Mouse (Mus musculus): ENCODE measurements around the gene Urah. TPM values are rescaled to one million over a fixed set of nuclear protein-coding genes. Genes with fewer than 3 reads are reported as not detected.

Gene Urah
- polyA plus RNA-seq, 1 experiment from 2014 or later: 0.49 TPM

GRCm38 (mm10) chr7:140859997-140860396 is 25.2 kb downstream of the Urah start:
- peaks cover 63% of the 10 kb centered on the region for H3K36me3 ChIP-seq (ENCODE audit: insufficient read depth, low read length)
- no peak overlapping the region for H3K9ac ChIP-seq (replicated peaks; ENCODE audit: low read length)
- H3K9me3 ChIP-seq (ENCODE audit: low read length): no peaks in the 10 kb centered on the region
- ATAC-seq (ENCODE audit: low FRiP score, low TSS enrichment): no peak
- no peak overlapping the region for H3K4me2 ChIP-seq (replicated peaks; ENCODE audit: low read depth, low read length)
- H3K27ac ChIP-seq (ENCODE audit: low read length): no peak overlapping the region
- no peak overlapping the region for H3K4me3 ChIP-seq (ENCODE audit: low read length)
- peaks cover 18% of the 10 kb centered on the region for H3K4me1 ChIP-seq (ENCODE audit: insufficient read depth, low read length)
- 68% methylated on average over 6 of the region's 6 CpGs for WGBS
- no peaks in the 10 kb centered on the region for H3K27me3 ChIP-seq (ENCODE audit: insufficient read depth, low read length)

- ATAC-seq (ENCODE audit: low FRiP score, low TSS enrichment): no peak
- Histone ChIP-seq H3K9me3 (ENCODE audit: low read length) (no peaks in the 10 kb centered on the region), H3K9ac (replicated peaks; ENCODE audit: low read length) (no peak overlapping the region), H3K4me2 (replicated peaks; ENCODE audit: low read depth, low read length) (no peak overlapping the region), H3K4me1 (ENCODE audit: insufficient read depth, low read length) (peaks cover 12% of the 10 kb centered on the region), H3K4me3 (ENCODE audit: low read length) (no peak overlapping the region), H3K27me3 (ENCODE audit: insufficient read depth, low read length) (no peaks in the 10 kb centered on the region), H3K36me3 (ENCODE audit: insufficient read depth, low read length) (peaks cover 63% of the 10 kb centered on the region), H3K27ac (ENCODE audit: low read length) (no peak overlapping the region)
- 87% methylated on average over 5 of the region's 5 CpGs for WGBS
These were observed 25.9 kb downstream of the Urah start for GRCm38 (mm10) chr7:140860728-140861127.

- Histone ChIP-seq H3K4me1 (ENCODE audit: insufficient read depth, low read length) (no peaks in the 10 kb centered on the region), H3K4me3 (ENCODE audit: low read length) (no peak overlapping the region), H3K27me3 (ENCODE audit: insufficient read depth, low read length) (no peaks in the 10 kb centered on the region), H3K27ac (ENCODE audit: low read length) (no peak overlapping the region), H3K4me2 (replicated peaks; ENCODE audit: low read depth, low read length) (no peak overlapping the region), H3K36me3 (ENCODE audit: insufficient read depth, low read length) (peaks cover 55% of the 10 kb centered on the region), H3K9ac (replicated peaks; ENCODE audit: low read length) (no peak overlapping the region), H3K9me3 (ENCODE audit: low read length) (no peaks in the 10 kb centered on the region)
- no peak for ATAC-seq (ENCODE audit: low FRiP score, low TSS enrichment)
- 84% methylated on average over 12 of the region's 12 CpGs for WGBS
These were observed 29.9 kb downstream of the Urah start for GRCm38 (mm10) chr7:140864761-140865160.

GRCm38 (mm10) chr7:140874224-140874623 is 39.4 kb downstream of the Urah start:
- Histone ChIP-seq H3K4me1 (ENCODE audit: insufficient read depth, low read length) (no peaks in the 10 kb centered on the region), H3K9ac (replicated peaks; ENCODE audit: low read length) (no peak overlapping the region), H3K36me3 (ENCODE audit: insufficient read depth, low read length) (peaks cover 16% of the 10 kb centered on the region; the same call in 1 of the 2 replicates), H3K4me2 (replicated peaks; ENCODE audit: low read depth, low read length) (no peak overlapping the region), H3K4me3 (ENCODE audit: low read length) (no peak overlapping the region), H3K9me3 (ENCODE audit: low read length) (no peaks in the 10 kb centered on the region), H3K27ac (ENCODE audit: low read length) (no peak overlapping the region), H3K27me3 (ENCODE audit: insufficient read depth, low read length) (no peaks in the 10 kb centered on the region)
- WGBS: 87% methylated on average over 4 of the region's 4 CpGs
- ATAC-seq (ENCODE audit: low FRiP score, low TSS enrichment): no peak

GRCm38 (mm10) chr7:140877364-140877763 is 42.5 kb downstream of the Urah start:
- 91% methylated on average over 6 of the region's 6 CpGs for WGBS
- Histone ChIP-seq H3K9ac (replicated peaks; ENCODE audit: low read length) (no peak overlapping the region), H3K4me3 (ENCODE audit: low read length) (no peak overlapping the region), H3K27ac (ENCODE audit: low read length) (no peak overlapping the region), H3K36me3 (ENCODE audit: insufficient read depth, low read length) (peaks cover 16% of the 10 kb centered on the region; the same call in 1 of the 2 replicates), H3K27me3 (ENCODE audit: insufficient read depth, low read length) (no peaks in the 10 kb centered on the region), H3K9me3 (ENCODE audit: low read length) (no peaks in the 10 kb centered on the region), H3K4me1 (ENCODE audit: insufficient read depth, low read length) (peaks cover 8% of the 10 kb centered on the region), H3K4me2 (replicated peaks; ENCODE audit: low read depth, low read length) (no peak overlapping the region)
- ATAC-seq (ENCODE audit: low FRiP score, low TSS enrichment): no peak

- no peak overlapping the region for H3K4me3 ChIP-seq (ENCODE audit: low read length)
- H3K27me3 ChIP-seq (ENCODE audit: insufficient read depth, low read length): no peaks in the 10 kb centered on the region
- H3K27ac ChIP-seq (ENCODE audit: low read length): no peak overlapping the region
- H3K9me3 ChIP-seq (ENCODE audit: low read length): no peaks in the 10 kb centered on the region
- peaks cover 16% of the 10 kb centered on the region; the same call in 1 of the 2 replicates for H3K36me3 ChIP-seq (ENCODE audit: insufficient read depth, low read length)
- no peak overlapping the region for H3K9ac ChIP-seq (replicated peaks; ENCODE audit: low read length)
- WGBS: 91% methylated on average over 7 of the region's 7 CpGs
- ATAC-seq (ENCODE audit: low FRiP score, low TSS enrichment): no peak
- peaks cover 17% of the 10 kb centered on the region for H3K4me1 ChIP-seq (ENCODE audit: insufficient read depth, low read length)
- no peak overlapping the region for H3K4me2 ChIP-seq (replicated peaks; ENCODE audit: low read depth, low read length)
These were observed 44.5 kb downstream of the Urah start for GRCm38 (mm10) chr7:140879355-140879754.

GRCm38 (mm10) chr7:140880419-140880818 is 45.6 kb downstream of the Urah start:
- WGBS: 72% methylated on average over 3 of the region's 3 CpGs
- Histone ChIP-seq H3K27ac (ENCODE audit: low read length) (peak overlapping the region; percentile 31; the same call in 1 of the 2 replicates), H3K9ac (replicated peaks; ENCODE audit: low read length) (peak overlapping the region; percentile 28; the same call in 1 of the 2 replicates), H3K4me3 (ENCODE audit: low read length) (no peak overlapping the region), H3K4me2 (replicated peaks; ENCODE audit: low read depth, low read length) (peak overlapping the region; percentile 74; the same call in 1 of the 2 replicates), H3K27me3 (ENCODE audit: insufficient read depth, low read length) (no peaks in the 10 kb centered on the region), H3K9me3 (ENCODE audit: low read length) (no peaks in the 10 kb centered on the region), H3K36me3 (ENCODE audit: insufficient read depth, low read length) (peaks cover 10% of the 10 kb centered on the region; the same call in 1 of the 2 replicates), H3K4me1 (ENCODE audit: insufficient read depth, low read length) (peaks cover 17% of the 10 kb centered on the region)
- no peak for ATAC-seq (ENCODE audit: low FRiP score, low TSS enrichment)

- no peak for ATAC-seq (ENCODE audit: low FRiP score, low TSS enrichment)
- Histone ChIP-seq H3K4me1 (ENCODE audit: insufficient read depth, low read length) (peaks cover 17% of the 10 kb centered on the region), H3K9me3 (ENCODE audit: low read length) (no peaks in the 10 kb centered on the region), H3K36me3 (ENCODE audit: insufficient read depth, low read length) (peaks cover 6% of the 10 kb centered on the region; the same call in 1 of the 2 replicates), H3K9ac (replicated peaks; ENCODE audit: low read length) (peak overlapping the region; percentile 85; the same call in 1 of the 2 replicates), H3K4me2 (replicated peaks; ENCODE audit: low read depth, low read length) (peak overlapping the region; percentile 74), H3K27me3 (ENCODE audit: insufficient read depth, low read length) (no peaks in the 10 kb centered on the region), H3K4me3 (ENCODE audit: low read length) (peak overlapping the region; percentile 84), H3K27ac (ENCODE audit: low read length) (peak overlapping the region; percentile 31; the same call in 1 of the 2 replicates)
- WGBS: 12% methylated on average over 8 of the region's 8 CpGs
These were observed 46.2 kb downstream of the Urah start for GRCm38 (mm10) chr7:140880865-140881515.

GRCm38 (mm10) chr7:140881696-140882468 is 47.1 kb downstream of the Urah start, which contains the start of the genes Psmd13 and Sirt3:
Gene Psmd13, plus strand, starts transcription at chr7:140881968.
Gene Sirt3, minus strand, starts transcription at chr7:140882309.
- H3K27ac ChIP-seq (ENCODE audit: low read length): peak within 1 kb of the TSS; percentile 94
- peaks cover 17% of the 10 kb centered on the region for H3K4me1 ChIP-seq (ENCODE audit: insufficient read depth, low read length)
- peaks cover 8% of the 10 kb centered on the region; the same call in 1 of the 2 replicates for H3K36me3 ChIP-seq (ENCODE audit: insufficient read depth, low read length)
- peak within 1 kb of the TSS; percentile 84 for H3K4me3 ChIP-seq (ENCODE audit: low read length)
- peak; percentile 96 for ATAC-seq (ENCODE audit: low FRiP score, low TSS enrichment)
- no peaks in the 10 kb centered on the region for H3K27me3 ChIP-seq (ENCODE audit: insufficient read depth, low read length)
- under 1% methylated on average over 56 of the region's 59 CpGs for WGBS
- H3K9ac ChIP-seq (replicated peaks; ENCODE audit: low read length): peak within 1 kb of the TSS; percentile 85
- no peaks in the 10 kb centered on the region for H3K9me3 ChIP-seq (ENCODE audit: low read length)
- peak within 1 kb of the TSS; percentile 74 for H3K4me2 ChIP-seq (replicated peaks; ENCODE audit: low read depth, low read length)

Measured in kidney, embryonic 16.5 days (tissue).